9 mouse cellular contexts compared by ENCODE assay signal in genomic region chr19:24554425-24554824, GRCm38 (mm10). TPM values are rescaled to one million over a fixed set of nuclear protein-coding genes. Genes with fewer than 3 reads are reported as not detected.
DNase-seq lines count a peak whose midpoint lies in the region; ATAC-seq and TF ChIP-seq lines count a peak whose summit lies in the region.
"Had no signal": no experiment of that assay in that cellular context is flagged by ENCODE, and none has a peak within 500 bp of the region (broad histone marks: within the 10 kb centered on the region; RNA-seq: fewer than 3 reads in every experiment).

No protein-coding gene starts in this region.

- ATAC-seq in lung, embryonic 15.5 days (ENCODE audit: borderline replicate concordance, extremely low read depth, low FRiP score, low TSS enrichment): no peak
- ATAC-seq in intestine, embryonic 16.5 days: peak; percentile 43
- ATAC-seq in neural tube, embryonic 15.5 days (ENCODE audit: low FRiP score): no peak

- no peaks in the 10 kb centered on the region for H3K9me3 ChIP-seq in lung, embryonic 15.5 days
- no peaks in the 10 kb centered on the region for H3K9me3 ChIP-seq in intestine, embryonic 16.5 days (ENCODE audit: control insufficient read depth, low read length)
- no peaks in the 10 kb centered on the region for H3K9me3 ChIP-seq in neural tube, embryonic 15.5 days (replicated peaks)

- H3K4me2 ChIP-seq in lung, embryonic 15.5 days: peak overlapping the region; percentile 92
- peak overlapping the region; percentile 89 for H3K4me2 ChIP-seq in intestine, embryonic 16.5 days (ENCODE audit: low read depth, low read length)
- H3K4me2 ChIP-seq in neural tube, embryonic 15.5 days: peak overlapping the region; percentile 98

- H3K27me3 ChIP-seq in cerebellum, adult 2 months (ENCODE audit: control insufficient read depth, insufficient read depth, low read length): no peaks in the 10 kb centered on the region
- H3K27me3 ChIP-seq in lung, embryonic 15.5 days: peaks cover 30% of the 10 kb centered on the region
- H3K27me3 ChIP-seq in intestine, embryonic 16.5 days (replicated peaks; ENCODE audit: control insufficient read depth, insufficient read depth, low read length): 0 out of 2 replicates have a peak, but pooled peaks cover 4% of the 10 kb centered on the region
- 0 out of 2 replicates have a peak, but pooled peaks cover 13% of the 10 kb centered on the region for H3K27me3 ChIP-seq in neural tube, embryonic 15.5 days (replicated peaks)

- H3K9ac ChIP-seq in lung, embryonic 15.5 days: no peak overlapping the region
- peak overlapping the region; percentile 81 for H3K9ac ChIP-seq in intestine, embryonic 16.5 days (ENCODE audit: low read depth, low read length)
- no peak overlapping the region for H3K9ac ChIP-seq in neural tube, embryonic 15.5 days (replicated peaks)

- peak in 1 of 2 experiments; percentile 18 for DNase-seq in cerebellum, adult 2 months
- DNase-seq in cerebellum, postnatal 4 days (ENCODE audit: low spot score in 2 of 2): no peak
- no peak for DNase-seq in lung, postnatal 36 days
- DNase-seq in right cerebral cortex, adult 2 months (ENCODE audit: low spot score in 2 of 2): no peak
- no peak for DNase-seq in adrenal gland, adult 2 months
- DNase-seq: adrenal gland, postnatal 25 days had no signal

- TF ChIP-seq CTCF in cerebellum, adult 2 months (IDR thresholded peaks at IDR 0.05; ENCODE audit: borderline replicate concordance, insufficient read depth, low read depth, low read length): no peak

- no peak for TF ChIP-seq POLR2A in cerebellum, adult 2 months (IDR thresholded peaks at IDR 0.05; ENCODE audit: borderline replicate concordance, insufficient read depth, low read length)

- no peaks in the 10 kb centered on the region for H3K36me3 ChIP-seq in lung, embryonic 15.5 days
- no peaks in the 10 kb centered on the region for H3K36me3 ChIP-seq in intestine, embryonic 16.5 days (ENCODE audit: control insufficient read depth, insufficient read depth, low read length)
- no peaks in the 10 kb centered on the region for H3K36me3 ChIP-seq in neural tube, embryonic 15.5 days

- WGBS in cerebellum, adult 2 months: 23% methylated on average over 4 of the region's 4 CpGs
- 23% methylated on average over 4 of the region's 4 CpGs for WGBS in lung, embryonic 15.5 days
- 24% methylated on average over 4 of the region's 4 CpGs for WGBS in intestine, embryonic 16.5 days
- WGBS in neural tube, embryonic 15.5 days: 21% methylated on average over 4 of the region's 4 CpGs

- peak overlapping the region; percentile 97 for H3K4me3 ChIP-seq in cerebellum, adult 2 months (replicated peaks; ENCODE audit: insufficient read depth, low read depth, low read length)
- peak overlapping the region; percentile 88 for H3K4me3 ChIP-seq in lung, embryonic 15.5 days
- peak overlapping the region; percentile 86 for H3K4me3 ChIP-seq in intestine, embryonic 16.5 days (ENCODE audit: low read length)
- peak overlapping the region; percentile 87 for H3K4me3 ChIP-seq in neural tube, embryonic 15.5 days (replicated peaks)

- no peak overlapping the region for H3K27ac ChIP-seq in cerebellum, adult 2 months (ENCODE audit: insufficient read depth, low read length)
- H3K27ac ChIP-seq in lung, embryonic 15.5 days: 0 out of 2 replicates have a peak overlapping the region, but pooled peaks have one; percentile 2
- peak overlapping the region; percentile 91 for H3K27ac ChIP-seq in intestine, embryonic 16.5 days (ENCODE audit: low read length)
- no peak overlapping the region for H3K27ac ChIP-seq in neural tube, embryonic 15.5 days (replicated peaks)

- H3K4me1 ChIP-seq in cerebellum, adult 2 months (ENCODE audit: control insufficient read depth, insufficient read depth, low read length): peaks cover 13% of the 10 kb centered on the region
- peaks cover 21% of the 10 kb centered on the region for H3K4me1 ChIP-seq in lung, embryonic 15.5 days
- H3K4me1 ChIP-seq in intestine, embryonic 16.5 days (ENCODE audit: control insufficient read depth, insufficient read depth, low read length): peaks cover 6% of the 10 kb centered on the region; the same call in 1 of the 2 replicates
- peaks cover 26% of the 10 kb centered on the region for H3K4me1 ChIP-seq in neural tube, embryonic 15.5 days

RNA-seq across cellular contexts. Expression of gene Pip5k1b, which starts 1.2 kb away (rescaled TPM):
- polyA plus RNA-seq in cerebellum, adult 2 months (2012; rRNA removed): 36.3 and 41.9 TPM in 2 replicates
- polyA plus RNA-seq in lung, embryonic 15.5 days (2015; fragmentation: Nextera tagmentation; extraction: Ambion mirVana): 3.2 and 3.4 TPM in 2 replicates
- 22.1 and 26.1 TPM in 2 replicates for polyA plus RNA-seq in intestine, embryonic 16.5 days (2015; fragmentation: Nextera tagmentation; extraction: Ambion mirVana)
- polyA plus RNA-seq in neural tube, embryonic 15.5 days (2015; fragmentation: Nextera tagmentation; extraction: Ambion mirVana): 1.6 and 2.6 TPM in 2 replicates
- 10 to 100 TPM; 14.2 to 18.7 TPM for total RNA-seq in adrenal gland, adult 2 months (2021)
- polyA plus RNA-seq in adrenal gland, adult 2 months (2012; rRNA removed): 3.6 and 4.3 TPM in 2 replicates

Comparison
In these comparisons a context has a peak if more than half of its experiments do, and no peak if none do; other contexts are left out.
1. H3K27ac ChIP-seq: peak in lung, embryonic 15.5 days (single experiment) and intestine, embryonic 16.5 days (single experiment); none in cerebellum, adult 2 months (single experiment) and neural tube, embryonic 15.5 days (single experiment).
2. Peak in every context shown above with its lines, with median percentiles within 50 percentile points of each other: H3K4me3 ChIP-seq and H3K4me2 ChIP-seq.